Mouse (Mus musculus): ENCODE measurements around the gene Phactr1. TPM values are rescaled to one million over a fixed set of nuclear protein-coding genes. Genes with fewer than 3 reads are reported as not detected.

Phactr1 gene
- polyA plus RNA-seq, 1 experiment, result 46.9 TPM

DNA sequence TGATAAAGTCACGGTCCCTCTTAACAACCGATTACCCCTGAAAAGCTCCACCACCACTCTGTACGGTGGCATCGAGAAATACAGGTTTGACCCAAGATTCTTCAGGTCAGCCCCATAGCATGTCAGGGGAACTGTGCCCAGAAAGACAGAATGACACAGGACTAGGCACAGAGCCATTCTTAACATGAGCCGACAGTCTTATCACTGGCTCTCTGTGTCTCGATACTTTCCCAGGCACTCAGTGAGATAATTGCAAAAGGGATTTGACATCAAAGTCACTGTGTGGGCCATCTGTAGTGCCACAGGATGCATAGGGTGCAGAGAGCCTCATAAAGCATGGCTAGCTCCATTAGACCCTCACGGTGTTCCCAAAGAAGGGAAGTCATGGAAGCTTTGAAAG lies 453.0 kb downstream of the Phactr1 start:
- Histone ChIP-seq H3K27ac (ENCODE audit: insufficient read depth, low read length) (no peak overlapping the region), H3K27me3 (ENCODE audit: control insufficient read depth, insufficient read depth, low read length) (no peaks in the 10 kb centered on the region), H3K4me1 (ENCODE audit: control insufficient read depth, insufficient read depth, low read length) (peaks cover 4% of the 10 kb centered on the region), H3K4me3 (replicated peaks; ENCODE audit: insufficient read depth, low read depth, low read length) (no peak overlapping the region)
- 64% methylated on average over 7 of the region's 7 CpGs for WGBS
- no peak for TF ChIP-seq POLR2A (IDR thresholded peaks at IDR 0.05; ENCODE audit: borderline replicate concordance, insufficient read depth, low read length)
- TF ChIP-seq CTCF (IDR thresholded peaks at IDR 0.05; ENCODE audit: borderline replicate concordance, insufficient read depth, low read depth, low read length), result no peak
- no peak for DNase-seq

DNA sequence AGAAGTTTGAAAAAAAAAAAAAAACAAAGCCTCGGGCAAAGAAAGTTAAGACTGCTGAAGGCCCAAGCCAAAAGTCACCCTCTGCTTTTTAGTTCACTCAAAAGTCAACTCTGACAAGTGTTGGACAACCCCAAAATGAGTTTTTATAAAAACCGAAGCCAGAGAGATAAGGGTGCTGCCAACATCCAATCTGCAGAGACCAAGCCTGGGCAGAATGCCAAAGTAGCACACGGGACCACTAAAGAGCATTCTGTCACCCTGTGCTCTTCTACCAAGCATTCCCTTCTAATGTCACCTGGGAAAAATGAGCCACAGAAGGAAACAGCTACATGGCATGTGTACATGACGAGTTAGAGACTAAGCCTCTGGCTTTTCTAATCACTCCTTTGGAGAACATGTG lies 454.0 kb downstream of the Phactr1 start:
- peaks cover 4% of the 10 kb centered on the region for H3K4me1 ChIP-seq (ENCODE audit: control insufficient read depth, insufficient read depth, low read length)
- no peak overlapping the region for H3K4me3 ChIP-seq (replicated peaks; ENCODE audit: insufficient read depth, low read depth, low read length)
- WGBS, result 11% methylated on average over 4 of the region's 4 CpGs
- TF ChIP-seq POLR2A (IDR thresholded peaks at IDR 0.05; ENCODE audit: borderline replicate concordance, insufficient read depth, low read length), result no peak
- no peak for DNase-seq
- no peak overlapping the region for H3K27ac ChIP-seq (ENCODE audit: insufficient read depth, low read length)
- no peaks in the 10 kb centered on the region for H3K27me3 ChIP-seq (ENCODE audit: control insufficient read depth, insufficient read depth, low read length)

DNA sequence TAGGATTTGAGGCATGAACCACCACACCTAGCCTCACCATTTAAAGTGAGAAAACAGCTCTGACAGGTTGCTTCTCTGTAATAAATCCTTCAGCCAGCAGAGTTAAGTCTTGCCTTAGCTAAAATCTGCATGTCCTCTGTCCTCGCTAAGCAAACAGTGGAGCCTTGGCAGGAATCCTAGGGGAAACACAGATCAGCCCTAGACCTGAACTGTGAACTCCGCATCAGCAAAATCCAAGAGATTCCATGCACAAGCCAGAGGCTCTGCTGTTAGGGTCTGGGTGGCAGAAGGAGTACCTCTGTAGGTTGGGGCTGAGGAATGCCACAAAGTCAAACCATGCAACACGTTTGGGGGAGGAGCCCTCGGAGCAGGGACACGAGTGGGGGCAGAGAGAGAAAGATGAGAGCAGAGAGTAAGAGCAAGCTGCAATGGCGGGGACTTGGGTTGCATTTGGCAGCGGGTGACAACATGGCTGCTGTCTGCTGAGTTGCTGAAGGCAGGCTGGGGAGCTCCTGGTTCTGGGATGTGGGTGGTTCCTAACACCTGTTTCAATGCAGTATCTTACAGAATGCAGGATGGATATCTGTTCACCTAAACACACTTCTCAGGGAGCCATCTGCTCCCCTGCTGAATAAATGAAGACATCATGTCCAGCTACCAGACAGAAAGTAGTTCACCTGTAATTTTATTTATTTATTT lies 464.4 kb downstream of the Phactr1 start:
- Histone ChIP-seq H3K4me1 (ENCODE audit: control insufficient read depth, insufficient read depth, low read length) (0 out of 2 replicates have a peak, but pooled peaks cover 3% of the 10 kb centered on the region), H3K27ac (ENCODE audit: insufficient read depth, low read length) (no peak overlapping the region), H3K4me3 (replicated peaks; ENCODE audit: insufficient read depth, low read depth, low read length) (no peak overlapping the region), H3K27me3 (ENCODE audit: control insufficient read depth, insufficient read depth, low read length) (no peaks in the 10 kb centered on the region)
- no peak for DNase-seq
- no peak for TF ChIP-seq POLR2A (IDR thresholded peaks at IDR 0.05; ENCODE audit: borderline replicate concordance, insufficient read depth, low read length)
- no peak for TF ChIP-seq CTCF (IDR thresholded peaks at IDR 0.05; ENCODE audit: borderline replicate concordance, insufficient read depth, low read depth, low read length)
- WGBS, result 81% methylated on average over 7 of the region's 7 CpGs

DNA sequence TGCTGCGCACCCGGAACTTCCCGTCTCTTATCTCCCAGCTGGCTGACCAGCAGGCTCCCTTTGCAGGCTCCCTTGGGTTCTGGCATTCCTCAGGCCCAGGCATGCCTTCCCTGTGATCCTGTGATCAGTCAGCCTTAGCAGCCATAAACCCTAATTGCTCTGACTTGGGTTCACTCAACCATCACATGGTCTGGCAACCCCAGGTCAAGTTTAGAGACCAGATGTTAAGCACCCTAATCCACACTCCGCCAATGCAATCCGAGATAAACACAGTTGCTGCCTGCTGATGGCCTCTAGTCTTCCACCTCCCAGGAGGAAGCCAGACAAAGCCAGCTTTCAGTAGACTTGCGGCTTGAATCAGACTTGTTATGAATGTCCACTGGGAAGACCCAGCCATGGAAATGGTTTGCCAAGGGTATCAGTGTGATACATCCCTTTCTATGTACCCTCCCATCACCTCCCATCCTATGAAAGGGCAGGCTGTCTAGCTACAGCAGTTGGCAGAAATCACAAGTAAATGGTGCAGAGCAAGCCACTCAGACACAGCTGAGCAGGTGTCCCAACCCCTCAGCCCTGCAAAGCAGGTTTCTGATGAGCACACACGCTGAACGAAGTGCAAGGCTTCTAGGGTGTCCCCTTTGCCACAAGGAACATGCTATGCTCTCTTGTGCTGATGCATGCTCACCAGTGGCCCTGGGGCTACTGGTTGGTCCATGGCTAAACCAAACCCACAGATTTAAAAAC lies 466.3 kb downstream of the Phactr1 start:
- Histone ChIP-seq H3K27ac (ENCODE audit: insufficient read depth, low read length) (no peak overlapping the region), H3K4me1 (ENCODE audit: control insufficient read depth, insufficient read depth, low read length) (0 out of 2 replicates have a peak, but pooled peaks cover 3% of the 10 kb centered on the region), H3K27me3 (ENCODE audit: control insufficient read depth, insufficient read depth, low read length) (no peaks in the 10 kb centered on the region), H3K4me3 (replicated peaks; ENCODE audit: insufficient read depth, low read depth, low read length) (no peak overlapping the region)
- DNase-seq, result no peak
- TF ChIP-seq CTCF (IDR thresholded peaks at IDR 0.05; ENCODE audit: borderline replicate concordance, insufficient read depth, low read depth, low read length) (no peak), POLR2A (IDR thresholded peaks at IDR 0.05; ENCODE audit: borderline replicate concordance, insufficient read depth, low read length) (no peak)
- 46% methylated on average over 8 of the region's 8 CpGs for WGBS

DNA sequence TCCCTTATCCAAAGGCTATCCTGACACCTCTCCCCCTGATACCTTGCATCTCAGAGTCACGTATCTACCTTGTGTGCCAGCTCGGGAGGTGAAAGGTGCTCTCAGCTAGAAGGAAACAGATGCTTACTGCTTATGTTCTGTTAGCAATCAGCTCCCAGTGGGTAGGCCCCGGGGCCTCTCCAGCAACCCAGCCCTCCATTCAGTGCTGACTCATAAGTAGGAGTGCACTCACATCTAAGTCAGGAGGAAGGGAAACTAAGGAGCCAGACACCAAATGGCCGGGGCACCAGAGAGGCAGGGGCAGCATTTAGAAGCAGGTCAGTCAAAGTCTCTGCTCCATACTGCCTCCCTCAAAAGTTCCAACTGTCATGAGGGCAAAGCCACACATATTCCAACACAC lies 468.3 kb downstream of the Phactr1 start:
- no peak overlapping the region for H3K27ac ChIP-seq (ENCODE audit: insufficient read depth, low read length)
- no peak for DNase-seq
- 0 out of 2 replicates have a peak, but pooled peaks cover 3% of the 10 kb centered on the region for H3K4me1 ChIP-seq (ENCODE audit: control insufficient read depth, insufficient read depth, low read length)
- 75% methylated on average over 4 of the region's 4 CpGs for WGBS
- H3K27me3 ChIP-seq (ENCODE audit: control insufficient read depth, insufficient read depth, low read length), result no peaks in the 10 kb centered on the region
- H3K4me3 ChIP-seq (replicated peaks; ENCODE audit: insufficient read depth, low read depth, low read length), result no peak overlapping the region
- TF ChIP-seq CTCF (IDR thresholded peaks at IDR 0.05; ENCODE audit: borderline replicate concordance, insufficient read depth, low read depth, low read length) (no peak), POLR2A (IDR thresholded peaks at IDR 0.05; ENCODE audit: borderline replicate concordance, insufficient read depth, low read length) (no peak)

DNA sequence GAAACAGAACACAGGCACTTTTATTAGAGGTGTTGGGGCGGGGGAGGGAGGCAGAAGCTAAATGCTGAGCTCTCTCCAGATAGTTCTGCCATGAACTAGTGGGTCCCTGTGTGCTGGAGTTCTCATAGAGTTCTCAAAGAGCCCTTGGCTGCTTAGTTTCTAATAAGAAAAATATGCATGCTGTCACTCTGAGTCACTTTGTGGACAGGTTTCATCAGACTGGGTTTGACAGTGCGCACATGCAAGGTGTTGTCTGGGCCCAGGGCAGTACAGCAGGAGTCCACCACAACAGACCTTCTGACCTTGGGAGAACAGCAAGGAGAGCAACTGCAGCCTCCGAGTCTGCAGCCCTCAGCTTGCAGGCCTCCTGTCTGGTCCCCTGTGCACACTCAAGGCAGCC lies 469.2 kb downstream of the Phactr1 start:
- DNase-seq, result no peak
- 0 out of 2 replicates have a peak, but pooled peaks cover 3% of the 10 kb centered on the region for H3K4me1 ChIP-seq (ENCODE audit: control insufficient read depth, insufficient read depth, low read length)
- no peaks in the 10 kb centered on the region for H3K27me3 ChIP-seq (ENCODE audit: control insufficient read depth, insufficient read depth, low read length)
- H3K4me3 ChIP-seq (replicated peaks; ENCODE audit: insufficient read depth, low read depth, low read length), result no peak overlapping the region
- 87% methylated on average over 3 of the region's 3 CpGs for WGBS
- no peak overlapping the region for H3K27ac ChIP-seq (ENCODE audit: insufficient read depth, low read length)
- TF ChIP-seq CTCF (IDR thresholded peaks at IDR 0.05; ENCODE audit: borderline replicate concordance, insufficient read depth, low read depth, low read length) (no peak), POLR2A (IDR thresholded peaks at IDR 0.05; ENCODE audit: borderline replicate concordance, insufficient read depth, low read length) (no peak)

DNA sequence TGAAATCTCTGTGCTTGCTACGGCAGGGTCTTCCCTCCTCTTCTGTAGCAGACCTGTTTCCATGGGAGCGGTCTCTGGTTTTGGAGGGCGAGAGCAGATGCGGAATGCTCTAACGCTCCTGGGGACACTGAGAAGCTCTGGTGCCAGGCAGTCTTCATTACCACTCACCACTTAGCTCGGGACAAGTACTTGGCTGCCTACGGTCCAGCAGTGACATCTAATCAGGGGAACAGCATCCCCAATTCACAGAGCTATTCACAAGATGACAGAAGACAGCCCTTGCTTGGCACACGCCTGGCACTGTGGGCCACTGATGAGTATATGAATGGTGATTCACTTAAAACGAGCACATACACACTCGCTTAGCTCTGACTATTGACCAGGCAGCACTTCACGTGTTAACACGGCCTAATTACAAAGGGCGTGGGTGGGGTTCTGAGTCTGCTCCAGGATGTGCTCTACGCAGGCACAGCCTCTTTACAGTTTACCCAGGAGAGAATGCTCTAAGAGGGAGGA lies 471.6 kb downstream of the Phactr1 start:
- DNase-seq, result no peak
- WGBS, result 78% methylated on average over 14 of the region's 14 CpGs
- Histone ChIP-seq H3K4me1 (ENCODE audit: control insufficient read depth, insufficient read depth, low read length) (no peaks in the 10 kb centered on the region), H3K4me3 (replicated peaks; ENCODE audit: insufficient read depth, low read depth, low read length) (no peak overlapping the region), H3K27ac (ENCODE audit: insufficient read depth, low read length) (no peak overlapping the region), H3K27me3 (ENCODE audit: control insufficient read depth, insufficient read depth, low read length) (no peaks in the 10 kb centered on the region)
- TF ChIP-seq POLR2A (IDR thresholded peaks at IDR 0.05; ENCODE audit: borderline replicate concordance, insufficient read depth, low read length), result no peak

DNA sequence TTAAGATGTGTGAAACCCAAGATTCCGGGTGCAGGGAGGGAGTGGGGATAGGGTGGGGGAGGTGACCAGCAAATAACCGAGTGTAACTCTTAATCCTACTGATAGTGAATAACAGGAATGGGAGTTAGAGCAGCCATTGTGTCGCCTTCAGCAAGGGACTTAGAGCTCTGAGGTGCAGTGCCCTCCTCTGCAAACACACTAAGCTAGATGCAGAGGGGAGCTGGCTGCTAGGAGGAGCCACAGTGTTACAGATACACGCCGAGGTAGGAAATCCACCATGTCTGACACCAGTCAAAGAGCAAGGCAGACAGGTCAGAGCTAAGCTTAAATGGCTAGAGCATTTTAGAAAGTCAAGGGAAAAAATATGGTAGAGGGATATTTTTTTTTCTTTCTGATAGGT lies 476.9 kb downstream of the Phactr1 start:
- WGBS, result 72% methylated on average over 5 of the region's 5 CpGs
- no peak for TF ChIP-seq CTCF (IDR thresholded peaks at IDR 0.05; ENCODE audit: borderline replicate concordance, insufficient read depth, low read depth, low read length)
- no peak for TF ChIP-seq POLR2A (IDR thresholded peaks at IDR 0.05; ENCODE audit: borderline replicate concordance, insufficient read depth, low read length)
- DNase-seq, result no peak

More for the DNA sequence above, 476.9 kb downstream of the Phactr1 start:
- Histone ChIP-seq H3K4me1 (ENCODE audit: control insufficient read depth, insufficient read depth, low read length) (no peaks in the 10 kb centered on the region), H3K4me3 (replicated peaks; ENCODE audit: insufficient read depth, low read depth, low read length) (no peak overlapping the region), H3K27ac (ENCODE audit: insufficient read depth, low read length) (no peak overlapping the region), H3K27me3 (ENCODE audit: control insufficient read depth, insufficient read depth, low read length) (no peaks in the 10 kb centered on the region)

Data from cerebellum, adult 2 months (tissue).